Mouse (Mus musculus): ENCODE data around the gene Islr.

GRCm38 (mm10) chr9:58179390-58179789 is 24.7 kb downstream of the Islr start:
- TF ChIP-seq CTCF (IDR thresholded peaks at IDR 0.05; ENCODE audit: extremely low read depth, insufficient read depth, low read length) (no peak), POLR2A (IDR thresholded peaks at IDR 0.05; ENCODE audit: extremely low read depth, insufficient read depth, low read length) (no peak)

Data from cortical plate, adult 2 months (tissue).